In genomic region chr17:73556436-73556835, GRCm38 (mm10) we compare ENCODE assay signal across 20 mouse cellular contexts.
"Had no signal": no experiment of that assay in that cellular context is flagged by ENCODE, and none has a peak within 500 bp of the region (broad histone marks: within the 10 kb centered on the region; RNA-seq: fewer than 3 reads in every experiment).

No protein-coding gene starts in this region.

- ATAC-seq: intestine, postnatal 0 days; liver, postnatal 0 days; lung, postnatal 0 days; midbrain, embryonic 16.5 days had no signal

- H3K27me3 ChIP-seq: limb, embryonic 15.5 days; midbrain, embryonic 12.5 days; neural tube, embryonic 13.5 days; stomach, embryonic 15.5 days had no signal

- H3K9me3 ChIP-seq: limb, embryonic 12.5 days; limb, embryonic 15.5 days; midbrain, embryonic 12.5 days; neural tube, embryonic 13.5 days; stomach, embryonic 15.5 days had no signal

- H3K4me2 ChIP-seq: limb, embryonic 12.5 days; limb, embryonic 15.5 days; liver, embryonic 11.5 days; lung, embryonic 14.5 days; midbrain, embryonic 12.5 days; neural tube, embryonic 13.5 days; stomach, embryonic 15.5 days had no signal

- H3K27ac ChIP-seq: left cerebral cortex, adult 2 months; limb, embryonic 12.5 days; limb, embryonic 15.5 days; liver, embryonic 14.5 days; macrophage; midbrain, embryonic 12.5 days; neural tube, embryonic 13.5 days; stomach, embryonic 15.5 days had no signal

- H3K36me3 ChIP-seq: limb, embryonic 12.5 days; limb, embryonic 15.5 days; midbrain, embryonic 12.5 days; neural tube, embryonic 13.5 days; stomach, embryonic 15.5 days had no signal

- H3K9ac ChIP-seq: limb, embryonic 12.5 days; limb, embryonic 15.5 days; liver, embryonic 14.5 days; liver, postnatal 0 days; lung, embryonic 14.5 days; midbrain, embryonic 12.5 days; neural tube, embryonic 13.5 days; stomach, embryonic 15.5 days had no signal

- H3K4me1 ChIP-seq: limb, embryonic 12.5 days; limb, embryonic 15.5 days; midbrain, embryonic 12.5 days; neural tube, embryonic 13.5 days; stomach, embryonic 15.5 days had no signal

- H3K4me3 ChIP-seq: left cerebral cortex, adult 2 months; limb, embryonic 12.5 days; limb, embryonic 15.5 days; midbrain, embryonic 12.5 days; myocyte; neural tube, embryonic 13.5 days; stomach, embryonic 15.5 days had no signal

- DNase-seq: layer of hippocampus, postnatal 36 days; liver, postnatal 0 days; lung, embryonic 14.5 days; retina, postnatal 1 day; right cerebral cortex, postnatal 25 days; spleen, adult 18-20 months; thymus, postnatal 25 days had no signal
